Mouse (Mus musculus) embryonic facial prominence, embryonic 11.5 days (tissue): Measurements from ENCODE around the gene Pgm1. TPM values are rescaled to one million over a fixed set of nuclear protein-coding genes. Genes with fewer than 3 reads are reported as not detected.

Experiments
- ATAC-seq: fragments of 200-750 bp; cut with Nextera tagmentation; replicated peaks from 2 replicates; pipeline ENCODE4 v1.8.0; 2017; ENCODE audit warnings: low read depth; ENCODE audit not compliant: insufficient number of reproducible peaks, low FRiP score, low TSS enrichment
- DNase-seq: peaks from one replicate; pipeline ENCODE4 v3.0.0-alpha.2; 2015; ENCODE audit warnings: low spot score
- H3K27ac ChIP-seq: fragments of 300-500 bp; sonication (generic); replicated peaks from 2 replicates; pipeline ENCODE4 v1.5.1; 2014; ENCODE audit warnings: mild to moderate bottlenecking, low read depth, low read length, control low read depth
- H3K27me3 ChIP-seq: fragments of 300-500 bp; sonication (generic); 2 replicates; pipeline ENCODE4 v1.6.1; 2014; ENCODE audit warnings: mild to moderate bottlenecking, low read length, moderate library complexity, mixed read lengths; ENCODE audit not compliant: control insufficient read depth, insufficient read depth
- H3K36me3 ChIP-seq: fragments of 300-500 bp; sonication (generic); replicated peaks from 2 replicates; pipeline ENCODE4 v1.6.1; 2014; ENCODE audit warnings: low read depth, mild to moderate bottlenecking, low read length, moderate library complexity, mixed read lengths; ENCODE audit not compliant: control insufficient read depth, insufficient read depth
- H3K4me1 ChIP-seq: fragments of 300-500 bp; sonication (generic); 2 replicates; pipeline ENCODE4 v1.6.1; 2014; ENCODE audit warnings: low read length, mixed read lengths; ENCODE audit not compliant: control insufficient read depth, insufficient read depth
- H3K4me2 ChIP-seq: fragments of 300-500 bp; sonication (generic); 2 replicates; pipeline ENCODE4 v1.6.1; 2014; ENCODE audit warnings: low read depth, mild to moderate bottlenecking, control low read depth, low read length, moderate library complexity
- H3K4me3 ChIP-seq: fragments of 300-500 bp; sonication (generic); 2 replicates; pipeline ENCODE4 v1.5.1; 2014; ENCODE audit warnings: low read depth, low read length, control low read depth
- H3K9ac ChIP-seq: fragments of 300-500 bp; sonication (generic); replicated peaks from 2 replicates; pipeline ENCODE4 v1.6.1; 2014; ENCODE audit warnings: mild to moderate bottlenecking, control low read depth, low read length
- H3K9me3 ChIP-seq: fragments of 300-500 bp; sonication (generic); replicated peaks from 2 replicates; pipeline ENCODE4 v1.6.1; 2016; ENCODE audit warnings: mild to moderate bottlenecking, low read length, inconsistent platforms, mixed read lengths; ENCODE audit not compliant: control insufficient read depth
- WGBS: fragments of 180-500 bp; shearing (Covaris S2); extraction: QIAGEN DNeasy Blood & Tissue Kit; methylation state at CpG from one replicate; pipeline ENCODE4 v1.1.7; 2014; 5-methylcytosine and 5-hydroxymethylcytosine counted together
- polyA plus RNA-seq: library from polyadenylated mRNA; unstranded; fragments of >200 nt; fragmentation: Nextera tagmentation; extraction: Ambion mirVana; gene quantifications from 2 replicates; pipeline ENCODE4 v1.2.1, GENCODE M21; 2014

The Pgm1 gene
- polyA plus RNA-seq, 1 experiment from 2014 or later = 58.2 TPM

DNA sequence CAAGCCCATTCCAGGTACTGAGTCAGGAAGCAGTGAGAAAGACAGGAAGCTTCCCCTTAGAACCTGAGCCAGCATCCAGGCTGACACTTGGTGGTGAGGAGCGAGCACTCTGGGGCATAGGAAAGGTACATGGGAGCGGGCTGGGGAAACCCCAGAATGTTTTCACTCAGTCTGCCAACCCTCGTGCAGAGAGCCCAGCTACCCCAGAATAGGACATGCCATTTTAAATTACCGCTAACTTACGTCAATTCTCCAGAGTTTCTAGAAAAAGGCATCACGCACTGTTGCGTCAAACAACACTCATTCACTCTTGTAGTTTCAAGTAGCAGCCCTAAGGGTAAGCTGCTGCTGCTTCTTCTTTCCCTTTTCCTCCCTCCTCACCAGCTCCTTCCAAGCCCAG lies 15.8 kb downstream of the Pgm1 start:
- no peaks in the 10 kb centered on the region for H3K27me3 ChIP-seq
- H3K9me3 ChIP-seq = no peaks in the 10 kb centered on the region
- H3K9ac ChIP-seq = no peak overlapping the region
- no peak for ATAC-seq
- no peaks in the 10 kb centered on the region for H3K4me1 ChIP-seq
- H3K4me3 ChIP-seq = no peak overlapping the region
- no peaks in the 10 kb centered on the region for H3K36me3 ChIP-seq
- H3K27ac ChIP-seq = no peak overlapping the region
- no peak overlapping the region for H3K4me2 ChIP-seq
- no peak for DNase-seq
- WGBS = 91% methylated on average over 7 of the region's 7 CpGs

DNA sequence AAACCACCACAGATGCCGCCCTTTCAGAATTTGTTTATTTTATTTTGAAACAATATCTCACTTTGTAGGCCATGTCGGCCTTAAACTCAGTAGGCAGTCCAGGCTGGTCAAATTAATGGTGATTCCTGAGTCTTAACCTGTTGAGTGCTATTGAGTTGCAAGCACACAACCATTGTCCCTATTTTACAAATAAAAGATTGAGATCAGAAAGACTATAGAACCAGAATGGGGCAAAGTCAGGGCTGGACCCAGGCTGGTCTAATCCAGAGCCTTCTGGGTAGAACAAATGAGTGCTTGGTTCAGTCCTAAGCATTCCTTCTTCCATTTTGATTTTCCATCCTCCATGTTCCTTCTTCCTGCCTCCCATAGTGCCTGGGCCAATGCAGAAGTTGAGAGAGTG lies 17.3 kb downstream of the Pgm1 start:
- WGBS = 75% methylated on average over 2 of the region's 2 CpGs
- Histone ChIP-seq H3K36me3 (no peaks in the 10 kb centered on the region), H3K27ac (no peak overlapping the region), H3K9ac (no peak overlapping the region), H3K4me3 (no peak overlapping the region), H3K9me3 (no peaks in the 10 kb centered on the region), H3K27me3 (no peaks in the 10 kb centered on the region), H3K4me2 (no peak overlapping the region), H3K4me1 (no peaks in the 10 kb centered on the region)
- DNase-seq (no peak), ATAC-seq (no peak)

DNA sequence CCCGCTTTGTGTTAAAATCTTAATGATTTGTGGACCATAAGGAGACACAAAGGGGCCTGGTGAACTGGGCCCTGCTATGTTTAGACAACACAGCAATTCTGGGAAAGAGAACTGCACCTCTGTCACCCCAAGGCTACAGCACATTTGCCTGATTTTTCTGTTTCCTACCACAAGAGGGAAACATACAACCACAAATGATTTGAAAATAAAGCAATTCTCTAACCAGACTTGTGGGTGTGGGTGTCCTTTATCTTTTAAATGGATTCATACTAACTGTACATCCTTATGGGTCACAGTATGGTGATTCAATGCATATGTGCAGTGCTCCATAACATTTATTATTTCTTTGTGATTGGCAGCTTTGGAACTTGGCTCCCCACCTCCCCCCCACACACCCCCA lies 18.0 kb downstream of the Pgm1 start:
- Histone ChIP-seq H3K4me2 (no peak overlapping the region), H3K36me3 (no peaks in the 10 kb centered on the region), H3K27ac (no peak overlapping the region), H3K9me3 (no peaks in the 10 kb centered on the region), H3K9ac (no peak overlapping the region), H3K4me3 (no peak overlapping the region), H3K4me1 (no peaks in the 10 kb centered on the region), H3K27me3 (no peaks in the 10 kb centered on the region)
- ATAC-seq = no peak
- 78% methylated on average over 1 of the region's 1 CpGs for WGBS
- peak; percentile 66 for DNase-seq

DNA sequence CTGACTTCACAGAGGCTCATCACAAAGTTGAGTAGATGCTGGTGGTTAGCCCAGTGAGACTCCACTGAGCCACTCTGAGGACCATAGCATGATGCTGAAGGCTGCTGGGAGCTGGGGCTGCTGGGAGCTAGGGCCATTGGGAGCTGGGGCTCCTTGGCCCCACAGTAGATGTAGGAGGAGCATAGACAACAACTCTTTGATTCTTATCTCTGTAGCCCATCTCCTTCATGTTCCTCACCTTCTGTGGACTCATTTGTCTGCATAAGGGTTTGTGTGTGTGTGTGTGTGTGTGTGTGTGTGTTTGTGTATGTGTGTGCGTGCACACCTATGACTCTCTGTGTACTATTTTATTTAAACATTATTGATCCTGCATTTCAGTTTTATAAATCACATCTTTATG lies 18.7 kb downstream of the Pgm1 start:
- Histone ChIP-seq H3K4me2 (no peak overlapping the region), H3K27ac (no peak overlapping the region), H3K4me1 (no peaks in the 10 kb centered on the region), H3K9ac (no peak overlapping the region), H3K4me3 (no peak overlapping the region), H3K36me3 (no peaks in the 10 kb centered on the region), H3K9me3 (no peaks in the 10 kb centered on the region), H3K27me3 (no peaks in the 10 kb centered on the region)
- DNase-seq (no peak), ATAC-seq (no peak)
- 90% methylated on average over 1 of the region's 1 CpGs for WGBS

DNA sequence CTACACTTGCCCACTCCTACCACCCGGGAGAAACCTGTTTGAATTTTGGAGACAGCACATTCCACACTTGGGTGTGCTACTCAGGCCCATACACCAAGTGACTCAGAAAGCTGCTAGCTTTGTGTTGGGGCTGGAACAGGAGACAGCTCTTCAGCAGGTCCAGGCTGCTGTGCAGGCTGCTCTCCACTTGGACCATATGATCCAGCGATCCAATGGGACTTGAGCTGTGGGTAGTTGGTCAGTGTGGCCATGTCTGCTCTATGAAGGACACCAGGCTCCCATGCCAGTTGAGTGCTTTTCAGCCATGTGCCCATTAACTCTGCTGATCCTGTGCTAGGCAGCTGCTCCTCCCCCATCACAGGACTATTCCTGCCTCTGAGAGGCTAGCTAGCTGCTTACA lies 24.7 kb downstream of the Pgm1 start:
- Histone ChIP-seq H3K4me1 (no peaks in the 10 kb centered on the region), H3K9ac (no peak overlapping the region), H3K27ac (no peak overlapping the region), H3K9me3 (no peaks in the 10 kb centered on the region), H3K4me3 (no peak overlapping the region), H3K4me2 (no peak overlapping the region), H3K27me3 (no peaks in the 10 kb centered on the region), H3K36me3 (no peaks in the 10 kb centered on the region)
- 92% methylated on average over 2 of the region's 2 CpGs for WGBS
- no peak for DNase-seq
- ATAC-seq = no peak

DNA sequence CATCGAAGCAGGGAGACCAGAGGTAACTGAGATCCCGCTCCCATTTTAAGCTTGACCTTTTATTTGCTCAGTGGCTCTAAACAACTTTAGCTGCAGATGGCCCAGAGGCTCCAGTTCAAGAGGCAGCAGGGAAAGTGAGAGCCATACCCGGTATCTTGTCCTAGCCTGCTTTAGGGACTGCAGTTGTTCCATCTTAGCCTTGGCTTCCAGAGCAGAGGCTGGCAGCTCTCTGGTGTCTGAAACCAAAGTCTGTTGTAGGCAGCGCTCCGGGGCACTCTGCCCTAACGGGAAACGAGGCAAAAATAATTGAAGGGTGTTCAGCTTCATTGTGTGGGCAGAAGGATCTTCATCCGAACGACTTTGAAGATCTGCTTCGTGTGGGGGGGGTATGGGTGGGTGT lies 26.2 kb downstream of the Pgm1 start:
- no peak overlapping the region for H3K27ac ChIP-seq
- no peak overlapping the region for H3K9ac ChIP-seq
- no peaks in the 10 kb centered on the region for H3K9me3 ChIP-seq
- DNase-seq (no peak), ATAC-seq (no peak)
- no peaks in the 10 kb centered on the region for H3K36me3 ChIP-seq
- H3K4me2 ChIP-seq = no peak overlapping the region
- 79% methylated on average over 10 of the region's 10 CpGs for WGBS
- H3K4me3 ChIP-seq = no peak overlapping the region
- H3K27me3 ChIP-seq = no peaks in the 10 kb centered on the region
- no peaks in the 10 kb centered on the region for H3K4me1 ChIP-seq

DNA sequence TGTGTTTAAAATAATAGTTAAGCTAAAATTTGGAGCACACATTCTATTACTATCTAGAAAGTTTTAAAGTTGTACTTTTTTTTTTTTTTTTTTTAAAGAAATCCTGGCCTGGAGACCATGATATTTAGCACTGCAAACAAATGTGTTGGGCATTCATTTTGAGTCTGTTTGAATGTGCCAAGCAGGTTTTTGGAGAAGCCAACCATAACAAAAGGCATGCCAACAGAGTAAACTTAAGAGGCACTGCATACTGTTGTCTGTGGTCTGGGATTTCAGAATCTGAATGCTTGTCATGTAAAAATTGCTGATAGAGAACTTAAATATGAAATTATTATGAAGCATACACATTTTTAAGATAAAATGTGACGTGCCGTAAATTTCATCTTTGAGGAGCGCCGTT lies 28.0 kb downstream of the Pgm1 start:
- no peak for ATAC-seq
- Histone ChIP-seq H3K4me3 (no peak overlapping the region), H3K27ac (no peak overlapping the region), H3K9me3 (no peaks in the 10 kb centered on the region), H3K4me1 (no peaks in the 10 kb centered on the region), H3K27me3 (no peaks in the 10 kb centered on the region), H3K9ac (no peak overlapping the region), H3K4me2 (no peak overlapping the region), H3K36me3 (no peaks in the 10 kb centered on the region)
- WGBS = 98% methylated on average over 4 of the region's 4 CpGs
- DNase-seq = no peak

DNA sequence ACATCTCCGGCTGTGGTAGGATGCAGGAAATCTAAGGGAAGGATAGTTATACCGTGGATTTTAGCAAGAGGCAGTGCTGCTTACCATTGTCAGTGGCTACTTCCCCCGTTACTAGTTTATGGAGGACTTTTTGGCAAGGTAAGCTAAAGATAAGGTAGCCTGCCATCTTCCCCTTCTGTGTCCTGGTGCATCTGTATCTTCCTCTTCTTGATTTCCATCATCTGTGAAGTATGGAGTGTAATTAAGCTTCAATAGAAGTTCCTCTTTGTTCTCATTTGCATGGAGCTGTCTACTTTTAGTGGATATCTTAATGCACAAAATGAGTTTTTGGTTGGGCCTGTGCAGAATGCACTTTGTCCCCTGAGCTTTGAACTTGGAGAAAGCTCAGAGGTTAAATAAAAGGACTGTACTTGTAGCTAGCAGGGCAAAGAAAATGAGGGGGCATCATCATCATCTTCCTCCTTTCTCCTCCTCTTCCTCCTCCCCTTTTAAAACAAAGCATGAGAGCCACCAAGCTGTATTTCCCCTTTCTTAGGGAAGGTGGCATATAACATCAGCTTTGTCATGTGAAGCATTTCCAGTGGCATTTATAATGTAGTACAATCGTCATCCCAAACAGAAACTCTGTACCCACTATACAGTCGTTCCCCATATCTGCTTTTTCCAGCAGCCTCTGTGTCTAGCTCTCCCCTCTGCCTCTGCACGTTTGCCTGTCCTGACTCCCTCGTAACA lies 29.0 kb downstream of the Pgm1 start:
- Histone ChIP-seq H3K9me3 (no peaks in the 10 kb centered on the region), H3K27me3 (no peaks in the 10 kb centered on the region), H3K9ac (no peak overlapping the region), H3K4me1 (no peaks in the 10 kb centered on the region), H3K4me3 (no peak overlapping the region), H3K36me3 (no peaks in the 10 kb centered on the region), H3K27ac (no peak overlapping the region), H3K4me2 (no peak overlapping the region)
- ATAC-seq (no peak), DNase-seq (no peak)
- 80% methylated on average over 7 of the region's 7 CpGs for WGBS
